Mouse (Mus musculus) hindbrain, embryonic 16.5 days (tissue): ENCODE results near the gene Rap1gap2. TPM values are rescaled to one million over a fixed set of nuclear protein-coding genes. Genes with fewer than 3 reads are reported as not detected.

Experiments
- ATAC-seq: fragments of 200-750 bp; cut with Nextera tagmentation; 2 replicates; pipeline ENCODE4 v1.8.0; 2017; ENCODE audit warnings: moderate TSS enrichment, moderate library complexity
- H3K27ac ChIP-seq: fragments of 300-500 bp; sonication (generic); 2 replicates; pipeline ENCODE4 v1.5.1; 2014; ENCODE audit warnings: low read depth, mild to moderate bottlenecking, control low read depth, low read length, moderate library complexity
- H3K27me3 ChIP-seq: fragments of 300-500 bp; sonication (generic); replicated peaks from 2 replicates; pipeline ENCODE4 v1.6.1; 2014; ENCODE audit warnings: low read length; ENCODE audit not compliant: control insufficient read depth, insufficient read depth
- H3K36me3 ChIP-seq: fragments of 300-500 bp; sonication (generic); 2 replicates; pipeline ENCODE4 v1.6.1; 2014; ENCODE audit warnings: mild to moderate bottlenecking, low read length, moderate library complexity, mixed read lengths; ENCODE audit not compliant: control insufficient read depth, insufficient read depth
- H3K4me1 ChIP-seq: fragments of 300-500 bp; sonication (generic); 2 replicates; pipeline ENCODE4 v1.6.1; 2014; ENCODE audit warnings: low read depth, low read length; ENCODE audit not compliant: control insufficient read depth, insufficient read depth
- H3K4me2 ChIP-seq: fragments of 300-500 bp; sonication (generic); 2 replicates; pipeline ENCODE4 v1.6.1; 2014; ENCODE audit warnings: mild to moderate bottlenecking, low read length, control low read depth, moderate library complexity
- H3K4me3 ChIP-seq: fragments of 300-500 bp; sonication (generic); 2 replicates; pipeline ENCODE4 v1.5.1; 2014; ENCODE audit warnings: mild to moderate bottlenecking, low read length, control low read depth, moderate library complexity
- H3K9ac ChIP-seq: fragments of 300-500 bp; sonication (generic); 2 replicates; pipeline ENCODE4 v1.6.1; 2014; ENCODE audit warnings: low read depth, mild to moderate bottlenecking, control low read depth, low read length, moderate library complexity
- H3K9me3 ChIP-seq: fragments of 300-500 bp; sonication (generic); 2 replicates; pipeline ENCODE4 v1.6.1; 2014; ENCODE audit warnings: mild to moderate bottlenecking, low read length, moderate library complexity; ENCODE audit not compliant: control insufficient read depth
- WGBS: fragments of 180-500 bp; shearing (Covaris S2); extraction: QIAGEN DNeasy Blood & Tissue Kit; methylation state at CpG from one replicate; pipeline ENCODE4 v1.1.7; 2014; 5-methylcytosine and 5-hydroxymethylcytosine counted together
- polyA plus RNA-seq: library from polyadenylated mRNA; unstranded; fragments of >200 nt; fragmentation: Nextera tagmentation; extraction: Ambion mirVana; gene quantifications from 2 replicates; pipeline ENCODE4 v1.2.1, GENCODE M21; 2015

The Rap1gap2 gene
- polyA plus RNA-seq, 1 experiment from 2014 or later = 13.7 TPM

DNA sequence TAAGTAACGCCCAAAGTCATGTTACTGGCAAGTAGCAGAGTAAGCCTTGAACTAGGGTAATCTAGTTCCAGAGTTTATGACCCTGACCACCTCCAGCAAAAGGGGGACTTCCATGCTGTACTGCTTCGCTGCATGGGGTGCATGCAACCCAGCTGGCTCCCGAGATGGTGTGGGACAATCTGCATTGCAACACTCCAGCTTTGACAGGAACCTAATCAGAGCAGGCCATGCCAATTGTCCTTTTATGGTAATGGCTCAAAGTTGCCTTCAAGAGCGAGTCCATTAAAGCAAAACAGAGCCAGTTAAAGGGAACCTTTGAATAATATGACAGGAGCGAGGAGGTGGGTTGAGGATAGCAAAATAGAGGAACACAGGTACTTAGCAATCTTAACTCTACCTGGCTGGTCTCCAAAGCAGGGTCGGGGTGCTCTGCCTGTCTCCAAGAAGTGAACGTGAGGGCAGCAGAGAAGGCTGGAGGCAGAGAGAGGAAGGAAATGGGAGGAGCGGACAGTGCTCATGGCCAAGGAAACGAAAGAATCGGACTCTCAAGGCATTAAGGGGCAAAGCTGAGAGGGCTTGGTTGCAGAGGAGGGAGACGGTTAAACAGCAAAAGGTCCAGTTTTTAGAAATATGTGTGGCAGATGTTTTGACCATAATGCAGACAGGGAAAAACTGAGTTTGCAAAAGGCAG lies 117.4 kb downstream of the Rap1gap2 start:
- WGBS = 82% methylated on average over 11 of the region's 11 CpGs
- no peak overlapping the region for H3K4me3 ChIP-seq
- no peaks in the 10 kb centered on the region for H3K9me3 ChIP-seq
- H3K4me1 ChIP-seq = no peaks in the 10 kb centered on the region
- H3K27ac ChIP-seq = no peak overlapping the region
- no peaks in the 10 kb centered on the region for H3K27me3 ChIP-seq
- H3K36me3 ChIP-seq = no peaks in the 10 kb centered on the region
- no peak overlapping the region for H3K9ac ChIP-seq
- H3K4me2 ChIP-seq = no peak overlapping the region
- no peak for ATAC-seq

DNA sequence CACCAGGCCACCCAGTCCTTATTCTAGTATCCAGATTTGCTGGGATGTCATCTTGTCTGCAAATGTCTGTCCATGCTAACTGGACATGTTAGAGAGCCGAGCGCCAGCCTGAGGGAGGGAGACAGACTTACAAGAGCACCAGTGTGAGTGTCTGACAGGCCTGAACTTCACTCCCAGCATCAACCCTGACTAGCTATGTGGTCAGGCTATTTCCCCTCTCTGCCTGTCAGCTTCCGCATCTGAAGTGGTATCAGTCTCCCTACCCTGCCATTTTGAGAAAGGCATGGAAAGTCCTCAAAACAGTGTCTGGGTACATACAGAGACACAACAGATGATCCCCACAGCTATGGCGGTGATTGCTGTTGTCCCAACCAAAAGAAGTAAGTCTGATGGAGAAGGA lies 119.6 kb downstream of the Rap1gap2 start:
- Histone ChIP-seq H3K4me1 (no peaks in the 10 kb centered on the region), H3K36me3 (no peaks in the 10 kb centered on the region), H3K4me2 (no peak overlapping the region), H3K27me3 (no peaks in the 10 kb centered on the region), H3K9ac (no peak overlapping the region), H3K9me3 (no peaks in the 10 kb centered on the region), H3K4me3 (no peak overlapping the region), H3K27ac (no peak overlapping the region)
- ATAC-seq = no peak
- 94% methylated on average over 4 of the region's 4 CpGs for WGBS

DNA sequence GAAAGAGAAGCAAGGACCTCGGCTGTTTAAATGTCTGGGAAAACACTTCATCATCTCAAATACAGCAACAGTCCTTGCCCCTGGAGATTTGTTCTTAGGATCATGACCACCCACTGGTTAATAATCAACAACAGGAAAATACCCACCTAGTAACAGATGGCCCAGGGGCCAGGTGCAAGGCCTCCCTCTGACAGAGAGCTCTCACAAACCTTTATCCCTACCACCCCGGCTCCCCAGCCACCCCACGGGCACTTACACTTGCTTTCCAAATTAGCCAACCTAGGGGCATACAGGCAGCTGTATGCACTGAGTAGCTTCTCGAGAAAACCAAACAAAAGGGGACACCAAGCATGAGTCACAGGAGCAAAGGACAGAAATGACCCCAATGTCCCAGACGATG lies 121.5 kb downstream of the Rap1gap2 start:
- Histone ChIP-seq H3K4me3 (no peak overlapping the region), H3K9ac (no peak overlapping the region), H3K27me3 (no peaks in the 10 kb centered on the region), H3K4me2 (no peak overlapping the region), H3K9me3 (no peaks in the 10 kb centered on the region), H3K27ac (no peak overlapping the region), H3K4me1 (no peaks in the 10 kb centered on the region), H3K36me3 (no peaks in the 10 kb centered on the region)
- no peak for ATAC-seq
- WGBS = 79% methylated on average over 5 of the region's 5 CpGs

DNA sequence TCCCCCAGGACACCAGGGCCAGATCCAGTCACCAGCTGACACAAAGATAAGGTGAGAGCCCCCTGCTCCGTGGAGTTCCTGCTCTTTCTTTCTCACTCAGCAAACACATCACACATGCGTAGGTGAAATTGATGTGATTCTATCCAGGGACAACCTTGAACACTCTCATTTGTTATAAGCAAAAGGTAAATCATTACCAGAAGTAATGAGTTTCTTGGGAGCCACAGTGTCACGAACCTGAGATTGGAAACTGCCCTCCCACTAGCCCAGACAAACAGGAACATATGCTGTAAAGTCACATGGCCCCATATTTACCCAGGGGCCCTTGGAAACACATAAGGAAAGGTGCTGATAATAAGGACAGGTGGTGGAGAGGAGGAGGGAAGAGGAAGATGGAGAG lies 122.8 kb downstream of the Rap1gap2 start:
- Histone ChIP-seq H3K9me3 (no peaks in the 10 kb centered on the region), H3K9ac (no peak overlapping the region), H3K4me1 (no peaks in the 10 kb centered on the region), H3K36me3 (no peaks in the 10 kb centered on the region), H3K27ac (no peak overlapping the region), H3K4me3 (no peak overlapping the region), H3K27me3 (no peaks in the 10 kb centered on the region), H3K4me2 (no peak overlapping the region)
- 71% methylated on average over 3 of the region's 3 CpGs for WGBS
- no peak for ATAC-seq

DNA sequence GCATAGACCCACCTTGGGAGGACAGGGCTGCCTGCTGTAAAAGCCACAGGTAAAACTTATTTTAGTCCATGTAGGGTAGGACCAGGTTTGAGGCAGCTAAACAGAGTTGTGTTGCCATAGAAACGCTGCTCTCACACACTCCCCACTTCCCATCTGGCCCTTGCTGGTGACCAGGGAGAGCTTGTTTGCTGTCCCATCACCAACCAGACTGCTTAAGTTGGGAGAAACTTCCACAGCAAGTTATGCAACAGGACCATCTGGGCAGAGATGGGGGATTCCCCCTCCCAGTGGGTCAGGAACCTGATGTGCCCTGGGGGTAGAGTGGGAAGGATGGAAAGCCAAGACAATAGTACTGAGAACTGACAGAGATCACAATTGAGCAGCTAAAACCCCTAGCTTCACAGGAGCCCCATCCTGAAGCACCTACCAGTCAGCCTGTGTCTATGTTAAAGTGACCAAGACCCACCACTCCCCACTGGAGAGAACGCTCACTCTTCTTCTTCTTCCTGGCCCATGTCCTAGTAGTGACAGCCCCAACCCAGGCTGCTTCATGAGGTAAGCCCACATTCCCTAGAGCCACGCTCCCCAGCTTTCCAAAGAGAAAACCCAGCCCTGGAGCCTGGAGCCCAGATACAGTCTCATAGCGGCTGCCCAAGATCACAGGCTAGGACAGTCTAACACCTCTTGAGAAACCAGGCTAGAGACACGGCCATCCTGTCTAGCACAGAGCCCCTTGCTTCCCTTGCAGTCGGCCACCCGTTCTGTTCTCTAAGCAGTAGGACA lies 125.1 kb downstream of the Rap1gap2 start:
- Histone ChIP-seq H3K4me1 (no peaks in the 10 kb centered on the region), H3K4me3 (no peak overlapping the region), H3K4me2 (no peak overlapping the region), H3K9me3 (no peaks in the 10 kb centered on the region), H3K36me3 (no peaks in the 10 kb centered on the region), H3K9ac (no peak overlapping the region), H3K27me3 (no peaks in the 10 kb centered on the region), H3K27ac (no peak overlapping the region)
- 92% methylated on average over 7 of the region's 7 CpGs for WGBS
- ATAC-seq = no peak

DNA sequence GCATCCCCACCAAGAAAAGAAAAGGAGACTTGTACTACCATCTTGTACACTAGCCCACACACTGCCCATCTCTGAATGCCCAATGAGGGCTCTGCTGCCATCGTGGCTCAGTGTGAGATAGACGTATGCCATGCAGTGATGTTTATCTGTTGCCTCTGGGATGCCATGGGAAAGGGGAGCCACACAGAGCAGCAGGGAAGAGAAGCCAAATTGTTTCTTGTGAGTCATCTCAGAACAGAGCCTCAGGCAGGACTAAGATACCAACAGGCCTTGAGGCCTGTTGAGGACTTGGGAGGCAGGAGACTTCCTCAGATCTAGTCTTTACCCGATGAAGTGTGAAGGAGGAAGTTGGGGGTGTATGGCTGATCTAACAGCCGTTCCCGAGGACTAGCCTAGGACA lies 126.8 kb downstream of the Rap1gap2 start:
- H3K9me3 ChIP-seq = no peaks in the 10 kb centered on the region
- H3K36me3 ChIP-seq = no peaks in the 10 kb centered on the region
- ATAC-seq = no peak
- 87% methylated on average over 5 of the region's 5 CpGs for WGBS
- no peak overlapping the region for H3K4me2 ChIP-seq
- H3K4me3 ChIP-seq = no peak overlapping the region
- H3K27me3 ChIP-seq = no peaks in the 10 kb centered on the region
- peaks cover 3% of the 10 kb centered on the region for H3K4me1 ChIP-seq
- no peak overlapping the region for H3K9ac ChIP-seq
- H3K27ac ChIP-seq = no peak overlapping the region

DNA sequence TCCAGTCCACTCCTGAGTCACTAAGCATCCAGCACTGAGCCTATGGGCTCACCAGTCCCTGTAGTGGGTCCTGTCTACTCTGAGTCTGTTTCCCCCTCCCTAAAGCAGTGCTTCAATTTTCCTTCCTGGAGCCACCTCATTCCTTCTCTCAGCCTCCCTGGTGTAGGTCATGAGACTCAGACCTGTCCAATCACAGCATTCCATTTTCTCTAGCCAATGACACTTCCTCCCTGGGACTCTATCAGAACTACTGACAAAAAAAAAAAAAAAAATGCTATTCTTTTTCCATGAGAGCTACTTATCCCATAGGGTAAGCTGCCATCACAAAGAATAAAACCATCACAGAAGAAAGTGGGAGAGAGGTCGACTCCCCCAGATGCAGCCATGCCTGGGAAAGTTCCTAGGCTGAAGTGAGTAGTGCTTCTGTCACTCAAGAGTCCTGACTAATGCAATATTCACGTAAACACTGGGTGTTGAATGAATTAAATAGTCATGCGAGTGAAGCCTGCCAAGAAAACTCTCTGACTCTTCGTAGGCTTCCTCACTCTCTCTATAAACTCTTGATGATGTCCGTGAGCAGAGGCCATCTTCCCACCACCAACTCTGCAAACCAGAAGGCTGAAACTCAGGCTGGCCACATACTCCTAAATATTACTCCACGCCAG lies 127.4 kb downstream of the Rap1gap2 start:
- no peak for ATAC-seq
- Histone ChIP-seq H3K4me1 (peaks cover 3% of the 10 kb centered on the region), H3K27me3 (no peaks in the 10 kb centered on the region), H3K9me3 (no peaks in the 10 kb centered on the region), H3K9ac (no peak overlapping the region), H3K36me3 (no peaks in the 10 kb centered on the region), H3K4me3 (no peak overlapping the region), H3K4me2 (no peak overlapping the region), H3K27ac (no peak overlapping the region)
- 85% methylated on average over 6 of the region's 6 CpGs for WGBS

GRCm38 (mm10) chr11:74481797-74482196 lies 128.9 kb downstream of the Rap1gap2 start:
- WGBS = 72% methylated on average over 5 of the region's 5 CpGs
- Histone ChIP-seq H3K9me3 (no peaks in the 10 kb centered on the region), H3K9ac (no peak overlapping the region), H3K27me3 (no peaks in the 10 kb centered on the region), H3K4me3 (no peak overlapping the region), H3K36me3 (no peaks in the 10 kb centered on the region), H3K4me1 (peaks cover 3% of the 10 kb centered on the region), H3K4me2 (no peak overlapping the region), H3K27ac (no peak overlapping the region)
- no peak for ATAC-seq

- WGBS = 61% methylated on average over 5 of the region's 5 CpGs
- peak; percentile 51; the same call in 1 of the 2 replicates for ATAC-seq
- Histone ChIP-seq H3K36me3 (no peaks in the 10 kb centered on the region), H3K27ac (no peak overlapping the region), H3K9ac (no peak overlapping the region), H3K9me3 (no peaks in the 10 kb centered on the region), H3K27me3 (no peaks in the 10 kb centered on the region), H3K4me3 (no peak overlapping the region), H3K4me1 (peaks cover 3% of the 10 kb centered on the region), H3K4me2 (no peak overlapping the region)
Measured at GRCm38 (mm10) chr11:74479715-74480289, 130.9 kb downstream of the Rap1gap2 start.
